Mouse (Mus musculus) limb, embryonic 11.5 days (tissue): ENCODE measurements around the gene Vcl. TPM values are rescaled to one million over a fixed set of nuclear protein-coding genes. Genes with fewer than 3 reads are reported as not detected.

Source experiments
- ATAC-seq: fragments of 200-750 bp; cut with Nextera tagmentation; 2 replicates; pipeline ENCODE4 v1.8.0; 2017; ENCODE audit warnings: low read depth; ENCODE audit not compliant: insufficient number of reproducible peaks, low FRiP score, low TSS enrichment
- DNase-seq: peaks from one replicate; pipeline ENCODE4 v3.0.0-alpha.2; 2015; ENCODE audit warnings: low spot score
- H3K27ac ChIP-seq: fragments of 300-500 bp; sonication (generic); replicated peaks from 2 replicates; pipeline ENCODE4 v1.5.1; 2014; ENCODE audit warnings: low read depth, mild to moderate bottlenecking, low read length
- H3K27me3 ChIP-seq: fragments of 300-500 bp; sonication (generic); 2 replicates; pipeline ENCODE4 v1.6.1; 2014; ENCODE audit warnings: mild to moderate bottlenecking, low read length, mixed read lengths; ENCODE audit not compliant: control insufficient read depth, insufficient read depth
- H3K36me3 ChIP-seq: fragments of 300-500 bp; sonication (generic); 2 replicates; pipeline ENCODE4 v1.6.1; 2014; ENCODE audit warnings: mild to moderate bottlenecking, low read length, moderate library complexity, mixed read lengths; ENCODE audit not compliant: control insufficient read depth, insufficient read depth
- H3K4me1 ChIP-seq: fragments of 300-500 bp; sonication (generic); 2 replicates; pipeline ENCODE4 v1.6.1; 2014; ENCODE audit warnings: low read length, mixed read lengths; ENCODE audit not compliant: control insufficient read depth, insufficient read depth
- H3K4me2 ChIP-seq: fragments of 300-500 bp; sonication (generic); 2 replicates; pipeline ENCODE4 v1.6.1; 2014; ENCODE audit warnings: low read depth, mild to moderate bottlenecking, moderate library complexity; ENCODE audit not compliant: severe bottlenecking
- H3K4me3 ChIP-seq: fragments of 300-500 bp; sonication (generic); 2 replicates; pipeline ENCODE4 v1.5.1; 2014; ENCODE audit warnings: low read depth, low read length
- H3K9ac ChIP-seq: fragments of 300-500 bp; sonication (generic); 2 replicates; pipeline ENCODE4 v1.6.1; 2014; ENCODE audit warnings: mild to moderate bottlenecking, low read length
- H3K9me3 ChIP-seq: fragments of 300-500 bp; sonication (generic); 2 replicates; pipeline ENCODE4 v1.6.1; 2016; ENCODE audit warnings: low read length; ENCODE audit not compliant: control insufficient read depth
- WGBS: fragments of 180-500 bp; shearing (Covaris S2); extraction: QIAGEN DNeasy Blood & Tissue Kit; methylation state at CpG from one replicate; pipeline ENCODE4 v1.1.7; 2014; 5-methylcytosine and 5-hydroxymethylcytosine counted together
- polyA plus RNA-seq: library from polyadenylated mRNA; unstranded; fragments of >200 nt; fragmentation: Nextera tagmentation; extraction: Ambion mirVana; gene quantifications from 2 replicates; pipeline ENCODE4 v1.2.1, GENCODE M21; 2014

Gene Vcl
- polyA plus RNA-seq, 1 experiment from 2014 or later, result 45.6 TPM

- Histone ChIP-seq H3K4me2 (no peak overlapping the region), H3K4me1 (peaks cover 3% of the 10 kb centered on the region; the same call in 1 of the 2 replicates), H3K27me3 (no peaks in the 10 kb centered on the region), H3K36me3 (peaks cover 7% of the 10 kb centered on the region), H3K9me3 (no peaks in the 10 kb centered on the region), H3K9ac (no peak overlapping the region), H3K4me3 (no peak overlapping the region), H3K27ac (no peak overlapping the region)
- DNase-seq (no peak), ATAC-seq (no peak)
- WGBS, result 91% methylated on average over 4 of the region's 4 CpGs
Observed at GRCm38 (mm10) chr14:21034271-21034670, 105.1 kb downstream of the Vcl start.

GRCm38 (mm10) chr14:21034791-21035190 is 105.6 kb downstream of the Vcl start:
- Histone ChIP-seq H3K27me3 (no peaks in the 10 kb centered on the region), H3K36me3 (peaks cover 6% of the 10 kb centered on the region), H3K9me3 (no peaks in the 10 kb centered on the region), H3K4me1 (peaks cover 3% of the 10 kb centered on the region; the same call in 1 of the 2 replicates), H3K9ac (no peak overlapping the region), H3K4me2 (no peak overlapping the region), H3K27ac (no peak overlapping the region), H3K4me3 (no peak overlapping the region)
- WGBS, result 95% methylated on average over 3 of the region's 3 CpGs
- ATAC-seq (no peak), DNase-seq (no peak)

- Histone ChIP-seq H3K9ac (no peak overlapping the region), H3K36me3 (0 out of 2 replicates have a peak, but pooled peaks cover 3% of the 10 kb centered on the region), H3K4me1 (no peaks in the 10 kb centered on the region), H3K27ac (no peak overlapping the region), H3K9me3 (no peaks in the 10 kb centered on the region), H3K27me3 (no peaks in the 10 kb centered on the region), H3K4me3 (no peak overlapping the region), H3K4me2 (no peak overlapping the region)
- 94% methylated on average over 12 of the region's 12 CpGs for WGBS
- DNase-seq (no peak), ATAC-seq (no peak)
Observed at GRCm38 (mm10) chr14:21039077-21039476, 109.9 kb downstream of the Vcl start.

- H3K27ac ChIP-seq, result no peak overlapping the region
- H3K4me3 ChIP-seq, result no peak overlapping the region
- no peak overlapping the region for H3K9ac ChIP-seq
- ATAC-seq (no peak), DNase-seq (no peak)
- H3K4me2 ChIP-seq, result no peak overlapping the region
- H3K4me1 ChIP-seq, result no peaks in the 10 kb centered on the region
- 93% methylated on average over 4 of the region's 4 CpGs for WGBS
- H3K9me3 ChIP-seq, result no peaks in the 10 kb centered on the region
- H3K36me3 ChIP-seq, result 0 out of 2 replicates have a peak, but pooled peaks cover 5% of the 10 kb centered on the region
- no peaks in the 10 kb centered on the region for H3K27me3 ChIP-seq
Observed at GRCm38 (mm10) chr14:21039623-21040022, 110.4 kb downstream of the Vcl start.

GRCm38 (mm10) chr14:21047840-21048239 is 118.6 kb downstream of the Vcl start:
- H3K27ac ChIP-seq, result no peak overlapping the region
- WGBS, result 82% methylated on average over 2 of the region's 2 CpGs
- DNase-seq (no peak), ATAC-seq (no peak)
- H3K9me3 ChIP-seq, result no peaks in the 10 kb centered on the region
- H3K4me2 ChIP-seq, result no peak overlapping the region
- no peak overlapping the region for H3K9ac ChIP-seq
- H3K4me3 ChIP-seq, result no peak overlapping the region
- 0 out of 2 replicates have a peak, but pooled peaks cover 5% of the 10 kb centered on the region for H3K4me1 ChIP-seq
- peaks cover 2% of the 10 kb centered on the region; the same call in 1 of the 2 replicates for H3K36me3 ChIP-seq
- H3K27me3 ChIP-seq, result no peaks in the 10 kb centered on the region

- H3K27ac ChIP-seq, result no peak overlapping the region
- H3K27me3 ChIP-seq, result no peaks in the 10 kb centered on the region
- H3K4me2 ChIP-seq, result no peak overlapping the region
- H3K4me3 ChIP-seq, result no peak overlapping the region
- ATAC-seq (no peak), DNase-seq (no peak)
- H3K9ac ChIP-seq, result no peak overlapping the region
- H3K36me3 ChIP-seq, result peaks cover 2% of the 10 kb centered on the region; the same call in 1 of the 2 replicates
- 0 out of 2 replicates have a peak, but pooled peaks cover 5% of the 10 kb centered on the region for H3K4me1 ChIP-seq
- no peaks in the 10 kb centered on the region for H3K9me3 ChIP-seq
Observed at GRCm38 (mm10) chr14:21048879-21049278, 119.7 kb downstream of the Vcl start.

GRCm38 (mm10) chr14:21050734-21051133 is 121.5 kb downstream of the Vcl start:
- Histone ChIP-seq H3K4me1 (0 out of 2 replicates have a peak, but pooled peaks cover 5% of the 10 kb centered on the region), H3K27ac (no peak overlapping the region), H3K4me3 (no peak overlapping the region), H3K4me2 (no peak overlapping the region), H3K9ac (no peak overlapping the region), H3K9me3 (no peaks in the 10 kb centered on the region), H3K36me3 (no peaks in the 10 kb centered on the region; the same call in 1 of the 2 replicates), H3K27me3 (no peaks in the 10 kb centered on the region)
- WGBS, result 76% methylated on average over 3 of the region's 3 CpGs
- ATAC-seq, result no peak
- peak; percentile 53 for DNase-seq

- DNase-seq (no peak), ATAC-seq (no peak)
- 0 out of 2 replicates have a peak, but pooled peaks cover 5% of the 10 kb centered on the region for H3K4me1 ChIP-seq
- H3K4me3 ChIP-seq, result peak overlapping the region; percentile 88
- no peaks in the 10 kb centered on the region for H3K9me3 ChIP-seq
- WGBS, result 9% methylated on average over 28 of the region's 28 CpGs
- peak overlapping the region; percentile 75 for H3K27ac ChIP-seq
- no peaks in the 10 kb centered on the region for H3K27me3 ChIP-seq
- H3K36me3 ChIP-seq, result no peaks in the 10 kb centered on the region; the same call in 1 of the 2 replicates
- H3K9ac ChIP-seq, result peak overlapping the region; percentile 83
- peak overlapping the region; percentile 87 for H3K4me2 ChIP-seq
Observed at GRCm38 (mm10) chr14:21051380-21052111, 122.3 kb downstream of the Vcl start.
